Mouse (Mus musculus) forebrain, embryonic 13.5 days (tissue): ENCODE data around the gene Mapk11. TPM values are rescaled to one million over a fixed set of nuclear protein-coding genes. Genes with fewer than 3 reads are reported as not detected.

Source experiments
- ATAC-seq: fragments of 200-750 bp; cut with Nextera tagmentation; 2 replicates; pipeline ENCODE4 v1.8.0; 2017
- H3K27ac ChIP-seq: fragments of 300-500 bp; sonication (generic); 2 replicates; pipeline ENCODE4 v1.5.1; 2015; ENCODE audit warnings: inconsistent platforms, mild to moderate bottlenecking, moderate library complexity
- H3K27me3 ChIP-seq: fragments of 300-500 bp; sonication (generic); 2 replicates; pipeline ENCODE4 v1.6.1; 2015; ENCODE audit warnings: mild to moderate bottlenecking, inconsistent platforms
- H3K36me3 ChIP-seq: fragments of 300-500 bp; sonication (generic); 2 replicates; pipeline ENCODE4 v1.6.1; 2015; ENCODE audit warnings: mild to moderate bottlenecking, inconsistent platforms; ENCODE audit not compliant: poor library complexity, severe bottlenecking
- H3K4me1 ChIP-seq: fragments of 300-500 bp; sonication (generic); 2 replicates; pipeline ENCODE4 v1.6.1; 2015; ENCODE audit warnings: inconsistent platforms
- H3K4me2 ChIP-seq: fragments of 300-500 bp; sonication (generic); 2 replicates; pipeline ENCODE4 v1.6.1; 2015; ENCODE audit warnings: inconsistent platforms, mild to moderate bottlenecking, moderate library complexity
- H3K4me3 ChIP-seq: fragments of 300-500 bp; sonication (generic); 2 replicates; pipeline ENCODE4 v1.5.1; 2015; ENCODE audit warnings: mild to moderate bottlenecking, inconsistent platforms
- H3K9ac ChIP-seq: fragments of 300-500 bp; sonication (generic); 2 replicates; pipeline ENCODE4 v1.6.1; 2015; ENCODE audit warnings: mild to moderate bottlenecking, inconsistent platforms
- H3K9me3 ChIP-seq: fragments of 300-500 bp; sonication (generic); replicated peaks from 2 replicates; pipeline ENCODE4 v1.6.1; 2016; ENCODE audit warnings: inconsistent platforms
- WGBS: fragments of 180-500 bp; shearing (Covaris S2); methylation state at CpG from one replicate; pipeline ENCODE4 v1.1.7; 2015; 5-methylcytosine and 5-hydroxymethylcytosine counted together
- polyA plus RNA-seq: library from polyadenylated mRNA; unstranded; fragments of >200 nt; fragmentation: Nextera tagmentation; extraction: Ambion mirVana; gene quantifications from 2 replicates; pipeline ENCODE4 v1.2.1, GENCODE M21; 2015

Gene Mapk11
- polyA plus RNA-seq, 1 experiment from 2014 or later = 43.0 TPM

- H3K27me3 ChIP-seq = no peaks in the 10 kb centered on the region
- peak overlapping the region; percentile 85 for H3K4me2 ChIP-seq
- H3K36me3 ChIP-seq = peaks cover 8% of the 10 kb centered on the region; the same call in 1 of the 2 replicates
- H3K4me3 ChIP-seq = peak overlapping the region; percentile 78
- no peak; the same call in 1 of the 2 replicates for ATAC-seq
- under 1% methylated on average over 25 of the region's 26 CpGs for WGBS
- H3K27ac ChIP-seq = peak overlapping the region; percentile 95
- H3K9ac ChIP-seq = peak overlapping the region; percentile 97
- H3K9me3 ChIP-seq = no peaks in the 10 kb centered on the region
- peaks cover 92% of the 10 kb centered on the region for H3K4me1 ChIP-seq
Observed at GRCm38 (mm10) chr15:89180081-89180541, 30.7 kb upstream of the Mapk11 start.

GRCm38 (mm10) chr15:89179630-89179964 is 30.2 kb upstream of the Mapk11 start:
- Histone ChIP-seq H3K27ac (peak overlapping the region; percentile 95), H3K36me3 (0 out of 2 replicates have a peak, but pooled peaks cover 6% of the 10 kb centered on the region), H3K4me1 (peaks cover 92% of the 10 kb centered on the region), H3K4me3 (peak overlapping the region; percentile 78), H3K4me2 (peak overlapping the region; percentile 85), H3K27me3 (no peaks in the 10 kb centered on the region), H3K9ac (peak overlapping the region; percentile 97), H3K9me3 (no peaks in the 10 kb centered on the region)
- no peak for ATAC-seq
- WGBS = 1% methylated on average over 6 of the region's 6 CpGs

- 2% methylated on average over 16 of the region's 16 CpGs for WGBS
- H3K9ac ChIP-seq = peak overlapping the region; percentile 97
- ATAC-seq = peak; percentile 12; the same call in 1 of the 2 replicates
Observed at GRCm38 (mm10) chr15:89178954-89179629, 29.7 kb upstream of the Mapk11 start.

GRCm38 (mm10) chr15:89178260-89178860 is 28.9 kb upstream of the Mapk11 start:
- Histone ChIP-seq H3K27me3 (no peaks in the 10 kb centered on the region), H3K4me2 (peak overlapping the region; percentile 85), H3K9ac (peak overlapping the region; percentile 97), H3K9me3 (no peaks in the 10 kb centered on the region), H3K4me3 (peak overlapping the region; percentile 78), H3K4me1 (peaks cover 92% of the 10 kb centered on the region), H3K36me3 (no peaks in the 10 kb centered on the region), H3K27ac (peak overlapping the region; percentile 95)
- ATAC-seq = no peak
- 64% methylated on average over 7 of the region's 7 CpGs for WGBS

More at GRCm38 (mm10) chr15:89178954-89179629, 29.7 kb upstream of the Mapk11 start:
- H3K4me3 ChIP-seq = peak overlapping the region; percentile 78
- peak overlapping the region; percentile 85 for H3K4me2 ChIP-seq
- H3K4me1 ChIP-seq = peaks cover 92% of the 10 kb centered on the region
- H3K27ac ChIP-seq = peak overlapping the region; percentile 95
- H3K36me3 ChIP-seq = 0 out of 2 replicates have a peak, but pooled peaks cover 6% of the 10 kb centered on the region
- H3K9me3 ChIP-seq = no peaks in the 10 kb centered on the region
- H3K27me3 ChIP-seq = no peaks in the 10 kb centered on the region

GRCm38 (mm10) chr15:89177576-89178259 is 28.3 kb upstream of the Mapk11 start:
- Histone ChIP-seq H3K27ac (peak overlapping the region; percentile 63), H3K9ac (peak overlapping the region; percentile 18; the same call in 1 of the 2 replicates), H3K9me3 (no peaks in the 10 kb centered on the region), H3K4me1 (peaks cover 93% of the 10 kb centered on the region), H3K36me3 (no peaks in the 10 kb centered on the region), H3K27me3 (no peaks in the 10 kb centered on the region), H3K4me2 (peak overlapping the region; percentile 85), H3K4me3 (peak overlapping the region; percentile 78)
- WGBS = 65% methylated on average over 4 of the region's 4 CpGs
- ATAC-seq = no peak

GRCm38 (mm10) chr15:89177121-89177520 is 27.7 kb upstream of the Mapk11 start:
- Histone ChIP-seq H3K27me3 (no peaks in the 10 kb centered on the region), H3K4me3 (peak overlapping the region; percentile 19), H3K9me3 (no peaks in the 10 kb centered on the region), H3K36me3 (no peaks in the 10 kb centered on the region), H3K27ac (peak overlapping the region; percentile 63), H3K4me2 (peak overlapping the region; percentile 85), H3K9ac (peak overlapping the region; percentile 18; the same call in 1 of the 2 replicates), H3K4me1 (peaks cover 93% of the 10 kb centered on the region)
- 8% methylated on average over 5 of the region's 5 CpGs for WGBS
- ATAC-seq = no peak

- no peak for ATAC-seq
- H3K27me3 ChIP-seq = no peaks in the 10 kb centered on the region
- H3K9me3 ChIP-seq = no peaks in the 10 kb centered on the region
- peak overlapping the region; percentile 85 for H3K4me2 ChIP-seq
- 62% methylated on average over 13 of the region's 13 CpGs for WGBS
- H3K4me1 ChIP-seq = peaks cover 93% of the 10 kb centered on the region
- no peak overlapping the region for H3K9ac ChIP-seq
- no peak overlapping the region for H3K4me3 ChIP-seq
- H3K27ac ChIP-seq = peak overlapping the region; percentile 26; the same call in 1 of the 2 replicates
- peaks cover 4% of the 10 kb centered on the region; the same call in 1 of the 2 replicates for H3K36me3 ChIP-seq
Observed at GRCm38 (mm10) chr15:89175411-89176155, 26.2 kb upstream of the Mapk11 start.

- peaks cover 10% of the 10 kb centered on the region for H3K36me3 ChIP-seq
- H3K4me3 ChIP-seq = no peak overlapping the region
- peak overlapping the region; percentile 99 for H3K4me2 ChIP-seq
- peak overlapping the region; percentile 26; the same call in 1 of the 2 replicates for H3K27ac ChIP-seq
- peak overlapping the region; percentile 38; the same call in 1 of the 2 replicates for H3K9ac ChIP-seq
- ATAC-seq = no peak
- no peaks in the 10 kb centered on the region for H3K9me3 ChIP-seq
- WGBS = 40% methylated on average over 11 of the region's 11 CpGs
- no peaks in the 10 kb centered on the region for H3K27me3 ChIP-seq
- H3K4me1 ChIP-seq = peaks cover 98% of the 10 kb centered on the region
Observed at GRCm38 (mm10) chr15:89174889-89175339, 25.5 kb upstream of the Mapk11 start.

GRCm38 (mm10) chr15:89173906-89174214 is 24.4 kb upstream of the Mapk11 start:
- Histone ChIP-seq H3K27me3 (no peaks in the 10 kb centered on the region), H3K4me1 (peaks cover 98% of the 10 kb centered on the region), H3K9ac (peak overlapping the region; percentile 73), H3K9me3 (no peaks in the 10 kb centered on the region), H3K36me3 (peaks cover 17% of the 10 kb centered on the region), H3K4me2 (peak overlapping the region; percentile 99), H3K27ac (peak overlapping the region; percentile 90; the same call in 1 of the 2 replicates), H3K4me3 (peak overlapping the region; percentile 56)
- 1% methylated on average over 15 of the region's 15 CpGs for WGBS
- peak; percentile 14; the same call in 1 of the 2 replicates for ATAC-seq

GRCm38 (mm10) chr15:89173024-89173905 is 23.8 kb upstream of the Mapk11 start:
- H3K4me2 ChIP-seq = peak overlapping the region; percentile 99
- WGBS = under 1% methylated on average over 62 of the region's 65 CpGs
- peak; percentile 64 for ATAC-seq
- H3K4me1 ChIP-seq = peaks cover 94% of the 10 kb centered on the region
- H3K27ac ChIP-seq = peak overlapping the region; percentile 90
- peak overlapping the region; percentile 56 for H3K4me3 ChIP-seq
- H3K27me3 ChIP-seq = no peaks in the 10 kb centered on the region
- H3K9me3 ChIP-seq = no peaks in the 10 kb centered on the region
- peaks cover 23% of the 10 kb centered on the region for H3K36me3 ChIP-seq
- H3K9ac ChIP-seq = peak overlapping the region; percentile 73
